Mouse (Mus musculus) liver, adult 2 months (tissue): ENCODE measurements around the gene Atp4b. TPM values are rescaled to one million over a fixed set of nuclear protein-coding genes. Genes with fewer than 3 reads are reported as not detected.
"Not testable (repeated sequence)": the region's sequence is repeated elsewhere in the genome, so short reads cannot be mapped to it uniquely, and the experiment has no call there.

Experiments
- DNase-seq: peaks from one replicate; pipeline ENCODE4 v3.0.0-alpha.2; 2011; ENCODE audit warnings: low read depth, low spot score; ENCODE audit errors: extremely low read depth
- H3K27ac ChIP-seq: fragments of 200-500 bp; replicated peaks from 2 replicates; pipeline ENCODE4 v1.5.1; 2012; ENCODE audit warnings: low read depth, mild to moderate bottlenecking, control low read depth, inconsistent platforms, low read length; ENCODE audit not compliant: insufficient read depth
- H3K27me3 ChIP-seq: fragments of 200-500 bp; 2 replicates; pipeline ENCODE4 v1.6.1; 2012; ENCODE audit warnings: mild to moderate bottlenecking, moderate library complexity, low read length, inconsistent platforms; ENCODE audit not compliant: control insufficient read depth, insufficient read depth
- H3K36me3 ChIP-seq: fragments of 200-500 bp; 2 replicates; pipeline ENCODE4 v1.6.1; 2012; ENCODE audit warnings: low read length, inconsistent platforms; ENCODE audit not compliant: control insufficient read depth, insufficient read depth
- H3K4me1 ChIP-seq: fragments of 200-500 bp; 2 replicates; pipeline ENCODE4 v1.6.1; 2011; ENCODE audit warnings: low read length; ENCODE audit not compliant: control insufficient read depth, insufficient read depth
- H3K4me3 ChIP-seq: fragments of 200-500 bp; 2 replicates; pipeline ENCODE4 v1.5.1; 2011; ENCODE audit warnings: low read depth, mild to moderate bottlenecking, control low read depth, low read length, moderate library complexity; ENCODE audit not compliant: insufficient read depth
- H3K79me2 ChIP-seq: fragments of 200-500 bp; 2 replicates; pipeline ENCODE4 v1.6.1; 2012; ENCODE audit warnings: inconsistent platforms, mild to moderate bottlenecking, low read length, moderate library complexity; ENCODE audit not compliant: control insufficient read depth, insufficient read depth
- H3K9ac ChIP-seq: fragments of 200-500 bp; 2 replicates; pipeline ENCODE4 v1.6.1; 2012; ENCODE audit warnings: low read depth, mild to moderate bottlenecking, control low read depth, inconsistent platforms, low read length
- CTCF ChIP-seq: fragments of 200-500 bp; IDR thresholded peaks from 2 replicates; pipeline ENCODE4 v1.5.1; 2011; ENCODE audit warnings: low read depth, low read length, control low read depth
- POLR2A ChIP-seq: fragments of 200-500 bp; IDR thresholded peaks from 2 replicates; pipeline ENCODE4 v1.6.1; 2011; ENCODE audit warnings: low read length, control low read depth; ENCODE audit not compliant: insufficient read depth; ENCODE audit errors: extremely low read depth
- WGBS: fragments of 180-500 bp; shearing (Covaris S2); methylation state at CpG from one replicate; pipeline ENCODE4 v1.1.7; 2018; 5-methylcytosine and 5-hydroxymethylcytosine counted together
- polyA plus RNA-seq: library from polyadenylated mRNA; depleted of rRNA; stranded (reverse); fragments of >200 nt; gene quantifications from 2 replicates; pipeline ENCODE4 v1.2.3, GENCODE M21; 2012; rRNA removed
- total RNA-seq: library from RNA; depleted of rRNA; stranded (reverse); fragments of >200 nt; gene quantifications from 2 replicates; pipeline ENCODE4 v1.2.3, GENCODE M21; 2014; rRNA removed

The Atp4b gene
- total and polyA plus RNA-seq, 2 experiments, result not detected

- Histone ChIP-seq H3K27ac (peak within 1 kb of the TSS; percentile 2; the same call in 1 of the 2 replicates), H3K9ac (peak within 1 kb of the TSS; percentile 95), H3K27me3 (no peaks in the 10 kb centered on the region), H3K79me2 (peaks cover 13% of the 10 kb centered on the region; the same call in 1 of the 2 replicates), H3K4me1 (peaks cover 5% of the 10 kb centered on the region; the same call in 1 of the 2 replicates), H3K36me3 (no peaks in the 10 kb centered on the region), H3K4me3 (peak within 1 kb of the TSS; percentile 61)
- no peak for TF ChIP-seq CTCF
- no peak for TF ChIP-seq POLR2A
- 6% methylated on average over 60 of the region's 72 CpGs for WGBS
- DNase-seq, result peak; percentile 52
These were observed 58.3 kb downstream of the Atp4b start, which contains the start of gene Tfdp1 for GRCm38 (mm10) chr8:13338255-13338860. Tfdp1 (plus strand) TSS chr8:13338751.

DNA sequence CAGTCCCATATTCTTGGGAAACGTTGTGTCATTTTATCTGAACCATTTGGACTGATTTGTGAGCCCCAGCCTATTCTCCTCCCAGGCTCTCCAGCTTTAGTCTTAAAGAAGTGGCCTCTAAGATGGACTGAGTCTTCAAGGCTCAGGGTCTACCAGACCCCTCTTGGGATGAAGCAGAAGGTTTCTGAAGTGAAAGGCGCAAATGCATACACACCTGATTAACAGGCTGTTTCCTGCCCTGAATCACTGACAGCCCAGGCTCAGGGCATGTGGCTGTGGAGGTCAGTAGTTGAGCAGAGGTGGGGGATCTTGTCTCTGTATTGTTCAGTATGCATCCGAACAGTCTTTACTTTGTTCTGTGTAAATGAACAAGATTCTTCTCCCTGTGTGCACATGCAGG lies 58.9 kb downstream of the Atp4b start:
- Histone ChIP-seq H3K36me3 (no peaks in the 10 kb centered on the region), H3K79me2 (peaks cover 13% of the 10 kb centered on the region; the same call in 1 of the 2 replicates), H3K4me1 (peaks cover 5% of the 10 kb centered on the region; the same call in 1 of the 2 replicates), H3K9ac (no peak overlapping the region), H3K4me3 (no peak overlapping the region), H3K27me3 (no peaks in the 10 kb centered on the region), H3K27ac (no peak overlapping the region)
- peak; percentile 12 for DNase-seq
- no peak for TF ChIP-seq CTCF
- TF ChIP-seq POLR2A, result no peak
- 54% methylated on average over 3 of the region's 3 CpGs for WGBS

DNA sequence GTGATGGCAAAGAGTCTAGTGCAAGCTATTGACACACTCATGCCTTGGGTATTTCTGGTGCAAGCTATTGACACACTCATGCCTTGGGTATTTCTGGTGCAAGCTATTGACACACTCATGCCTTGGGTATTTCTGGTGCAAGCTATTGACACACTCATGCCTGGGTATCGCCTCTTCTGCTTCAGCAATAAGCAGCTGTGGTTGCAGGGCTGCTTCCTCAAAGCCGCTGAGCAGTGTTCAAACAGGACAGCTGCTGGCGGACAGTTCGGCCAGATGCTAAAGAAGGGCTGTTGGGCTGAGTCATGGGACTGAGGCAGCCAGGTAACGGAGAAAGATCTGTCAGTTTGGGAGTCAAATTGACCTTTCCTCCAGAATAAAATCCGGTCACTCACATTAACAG lies 59.4 kb downstream of the Atp4b start:
- peak; percentile 67 for DNase-seq
- H3K4me3 ChIP-seq, H3K9ac ChIP-seq, H3K36me3 ChIP-seq, H3K27ac ChIP-seq, H3K4me1 ChIP-seq, H3K27me3 ChIP-seq: not testable (repeated sequence)
- 20% methylated on average over 6 of the region's 6 CpGs for WGBS
- peaks cover 13% of the 10 kb centered on the region; the same call in 1 of the 2 replicates for H3K79me2 ChIP-seq

Other genes with a start within 250 kb of the Atp4b start
- 381 and 420 TPM in 2 replicates for gene Lamp1, start 237.7 kb downstream of the Atp4b start, total RNA-seq
- 563 and 625 TPM in 2 replicates for gene Lamp1, start 237.7 kb downstream of the Atp4b start, polyA plus RNA-seq
- gene Grtp1, start 196.2 kb downstream of the Atp4b start, total RNA-seq, result 25.3 and 25.5 TPM in 2 replicates
- gene Grtp1, start 196.2 kb downstream of the Atp4b start, polyA plus RNA-seq, result 28.3 and 30.3 TPM in 2 replicates
- gene Adprhl1, start 142.7 kb downstream of the Atp4b start, total RNA-seq, result 0.74 TPM in 1 of 2 replicates, not detected in the other
- gene Adprhl1, start 142.7 kb downstream of the Atp4b start, polyA plus RNA-seq, result not detected in 2 replicates
- 10.6 and 10.7 TPM in 2 replicates for gene Dcun1d2, start 108.7 kb downstream of the Atp4b start, total RNA-seq
- gene Dcun1d2, start 108.7 kb downstream of the Atp4b start, polyA plus RNA-seq, result 11.0 and 13.1 TPM in 2 replicates
- 5.1 and 5.5 TPM in 2 replicates for gene Tmco3, start 108.6 kb downstream of the Atp4b start, total RNA-seq
- 7.0 and 9.0 TPM in 2 replicates for gene Tmco3, start 108.6 kb downstream of the Atp4b start, polyA plus RNA-seq
- gene Tfdp1, start 58.1 kb downstream of the Atp4b start, total RNA-seq, result 12.8 and 13.2 TPM in 2 replicates
- 12.9 TPM in 2 replicates for gene Tfdp1, start 58.1 kb downstream of the Atp4b start, polyA plus RNA-seq
- not detected in 2 replicates for gene Grk1, start 8.3 kb upstream of the Atp4b start, total RNA-seq
- not detected in 2 replicates for gene Grk1, start 8.3 kb upstream of the Atp4b start, polyA plus RNA-seq
- not detected in 2 replicates for gene Tmem255b, start 38.4 kb upstream of the Atp4b start, total RNA-seq
- gene Tmem255b, start 38.4 kb upstream of the Atp4b start, polyA plus RNA-seq, result 0.19 and 0.35 TPM in 2 replicates
- 23.9 and 25.5 TPM in 2 replicates for gene Gas6, start 97.7 kb upstream of the Atp4b start, total RNA-seq
- 36.6 and 50.5 TPM in 2 replicates for gene Gas6, start 97.7 kb upstream of the Atp4b start, polyA plus RNA-seq
- gene 1700029H14Rik, start 165.6 kb upstream of the Atp4b start, total RNA-seq, result not detected in 2 replicates
- gene 1700029H14Rik, start 165.6 kb upstream of the Atp4b start, polyA plus RNA-seq, result not detected in 2 replicates